Mouse (Mus musculus) kidney, adult 2 months (tissue): ENCODE data around the gene Cradd. TPM values are rescaled to one million over a fixed set of nuclear protein-coding genes. Genes with fewer than 3 reads are reported as not detected.

Source experiments
- DNase-seq: peaks from one replicate; pipeline ENCODE4 v3.0.0; 2021
- H3K27ac ChIP-seq: fragments of 200-500 bp; 2 replicates; pipeline ENCODE4 v1.5.1; 2012; ENCODE audit warnings: low read depth, low read length, control low read depth, inconsistent platforms; ENCODE audit not compliant: insufficient read depth
- H3K27me3 ChIP-seq: fragments of 200-500 bp; replicated peaks from 2 replicates; pipeline ENCODE4 v1.6.1; 2012; ENCODE audit warnings: mild to moderate bottlenecking, moderate library complexity, low read length, inconsistent platforms; ENCODE audit not compliant: control insufficient read depth, insufficient read depth
- H3K36me3 ChIP-seq: fragments of 200-500 bp; 2 replicates; pipeline ENCODE4 v1.6.1; 2012; ENCODE audit warnings: mild to moderate bottlenecking, moderate library complexity, low read length, inconsistent platforms; ENCODE audit not compliant: control insufficient read depth, insufficient read depth
- H3K4me1 ChIP-seq: fragments of 200-500 bp; 2 replicates; pipeline ENCODE4 v1.6.1; 2011; ENCODE audit warnings: low read length; ENCODE audit not compliant: control insufficient read depth, insufficient read depth
- H3K4me3 ChIP-seq: fragments of 200-500 bp; 2 replicates; pipeline ENCODE4 v1.5.1; 2011; ENCODE audit warnings: mild to moderate bottlenecking, low read depth, low read length, control low read depth; ENCODE audit not compliant: insufficient read depth
- CTCF ChIP-seq: fragments of 200-500 bp; conservative IDR thresholded peaks from 2 replicates; pipeline ENCODE4 v1.5.1; 2011; ENCODE audit warnings: low read depth, mild to moderate bottlenecking, control low read depth, low read length, moderate library complexity, mixed read lengths; ENCODE audit not compliant: insufficient read depth, insufficient read length
- POLR2A ChIP-seq: fragments of 200-500 bp; IDR thresholded peaks from one replicate; pipeline ENCODE4 v1.6.1; 2011; ENCODE audit warnings: low read depth, low read length, control low read depth
- WGBS: fragments of 180-500 bp; shearing (Covaris S2); methylation state at CpG from one replicate; pipeline ENCODE4 v1.1.7; 2018; 5-methylcytosine and 5-hydroxymethylcytosine counted together
- polyA plus RNA-seq: library from polyadenylated mRNA; depleted of rRNA; stranded (reverse); fragments of >200 nt; gene quantifications from 2 replicates; pipeline ENCODE4 v1.2.3, GENCODE M21; 2012

The Cradd gene
- polyA plus RNA-seq, 1 experiment = 20.0 TPM

GRCm38 (mm10) chr10:95361260-95361841 is 37.4 kb upstream of the Cradd start:
- TF ChIP-seq POLR2A (no peak), CTCF (no peak)
- 91% methylated on average over 12 of the region's 12 CpGs for WGBS
- DNase-seq = no peak
- H3K4me1 ChIP-seq = no peaks in the 10 kb centered on the region
- no peaks in the 10 kb centered on the region for H3K36me3 ChIP-seq
- H3K27me3 ChIP-seq = no peaks in the 10 kb centered on the region
- H3K4me3 ChIP-seq = no peak overlapping the region
- no peak overlapping the region for H3K27ac ChIP-seq

- 75% methylated on average over 5 of the region's 5 CpGs for WGBS
- H3K27ac ChIP-seq = no peak overlapping the region
- H3K27me3 ChIP-seq = no peaks in the 10 kb centered on the region
- no peak for TF ChIP-seq POLR2A
- TF ChIP-seq CTCF = no peak
- no peaks in the 10 kb centered on the region for H3K4me1 ChIP-seq
- H3K4me3 ChIP-seq = no peak overlapping the region
- DNase-seq = no peak
- H3K36me3 ChIP-seq = no peaks in the 10 kb centered on the region
Measured at GRCm38 (mm10) chr10:95360048-95360447, 36.1 kb upstream of the Cradd start.

GRCm38 (mm10) chr10:95357721-95358120 is 33.8 kb upstream of the Cradd start:
- Histone ChIP-seq H3K27ac (no peak overlapping the region), H3K27me3 (no peaks in the 10 kb centered on the region), H3K4me3 (no peak overlapping the region), H3K36me3 (no peaks in the 10 kb centered on the region), H3K4me1 (no peaks in the 10 kb centered on the region)
- DNase-seq = no peak
- no peak for TF ChIP-seq POLR2A
- TF ChIP-seq CTCF = no peak
- 82% methylated on average over 3 of the region's 3 CpGs for WGBS

GRCm38 (mm10) chr10:95356711-95357110 is 32.8 kb upstream of the Cradd start:
- H3K27me3 ChIP-seq = no peaks in the 10 kb centered on the region
- WGBS = 72% methylated on average over 7 of the region's 7 CpGs

GRCm38 (mm10) chr10:95355678-95356268 is 31.8 kb upstream of the Cradd start:
- Histone ChIP-seq H3K27me3 (no peaks in the 10 kb centered on the region), H3K4me3 (no peak overlapping the region), H3K4me1 (no peaks in the 10 kb centered on the region), H3K27ac (no peak overlapping the region), H3K36me3 (no peaks in the 10 kb centered on the region)
- WGBS = 60% methylated on average over 6 of the region's 6 CpGs
- TF ChIP-seq CTCF = no peak
- no peak for TF ChIP-seq POLR2A
- DNase-seq = no peak

More at GRCm38 (mm10) chr10:95356711-95357110, 32.8 kb upstream of the Cradd start:
- H3K36me3 ChIP-seq = no peaks in the 10 kb centered on the region
- H3K4me1 ChIP-seq = no peaks in the 10 kb centered on the region
- no peak for TF ChIP-seq POLR2A
- TF ChIP-seq CTCF = no peak
- no peak for DNase-seq
- H3K4me3 ChIP-seq = no peak overlapping the region
- H3K27ac ChIP-seq = no peak overlapping the region

GRCm38 (mm10) chr10:95354673-95355072 is 30.7 kb upstream of the Cradd start:
- DNase-seq = no peak
- no peaks in the 10 kb centered on the region for H3K4me1 ChIP-seq
- no peak for TF ChIP-seq POLR2A
- no peak for TF ChIP-seq CTCF

GRCm38 (mm10) chr10:95354047-95354446 is 30.1 kb upstream of the Cradd start:
- 90% methylated on average over 6 of the region's 6 CpGs for WGBS
- Histone ChIP-seq H3K27ac (no peak overlapping the region), H3K4me3 (no peak overlapping the region), H3K4me1 (no peaks in the 10 kb centered on the region), H3K36me3 (no peaks in the 10 kb centered on the region), H3K27me3 (no peaks in the 10 kb centered on the region)
- TF ChIP-seq POLR2A = no peak
- TF ChIP-seq CTCF = no peak
- no peak for DNase-seq

More at GRCm38 (mm10) chr10:95354673-95355072, 30.7 kb upstream of the Cradd start:
- Histone ChIP-seq H3K4me3 (no peak overlapping the region), H3K27ac (no peak overlapping the region), H3K27me3 (no peaks in the 10 kb centered on the region), H3K36me3 (no peaks in the 10 kb centered on the region)
